Mouse (Mus musculus) neural tube, embryonic 14.5 days (tissue): ENCODE results near the gene Il33. TPM values are rescaled to one million over a fixed set of nuclear protein-coding genes. Genes with fewer than 3 reads are reported as not detected.

Source experiments
- ATAC-seq: fragments of 200-750 bp; cut with Nextera tagmentation; 2 replicates; pipeline ENCODE4 v1.8.0; 2017; ENCODE audit warnings: low read depth, mild to moderate bottlenecking, moderate TSS enrichment, moderate library complexity
- H3K27ac ChIP-seq: fragments of 300-500 bp; sonication (generic); 2 replicates; pipeline ENCODE4 v1.5.1; 2014; ENCODE audit warnings: low read depth, mild to moderate bottlenecking, control low read depth, low read length, moderate library complexity, mixed read lengths
- H3K27me3 ChIP-seq: fragments of 300-500 bp; sonication (generic); 2 replicates; pipeline ENCODE4 v1.6.1; 2014; ENCODE audit warnings: low read length; ENCODE audit not compliant: control insufficient read depth, insufficient read depth
- H3K36me3 ChIP-seq: fragments of 300-500 bp; sonication (generic); 2 replicates; pipeline ENCODE4 v1.6.1; 2014; ENCODE audit warnings: low read length, mixed read lengths; ENCODE audit not compliant: control insufficient read depth, insufficient read depth
- H3K4me1 ChIP-seq: fragments of 300-500 bp; sonication (generic); 2 replicates; pipeline ENCODE4 v1.6.1; 2014; ENCODE audit warnings: low read length; ENCODE audit not compliant: control insufficient read depth, insufficient read depth
- H3K4me2 ChIP-seq: fragments of 300-500 bp; sonication (generic); 2 replicates; pipeline ENCODE4 v1.6.1; 2014; ENCODE audit warnings: mild to moderate bottlenecking, low read depth, low read length, control low read depth
- H3K4me3 ChIP-seq: fragments of 300-500 bp; sonication (generic); 2 replicates; pipeline ENCODE4 v1.5.1; 2014; ENCODE audit warnings: low read depth, low read length, control low read depth, mixed read lengths
- H3K9ac ChIP-seq: fragments of 300-500 bp; sonication (generic); replicated peaks from 2 replicates; pipeline ENCODE4 v1.6.1; 2014; ENCODE audit warnings: low read depth, mild to moderate bottlenecking, control low read depth, low read length, mixed read lengths
- H3K9me3 ChIP-seq: fragments of 300-500 bp; sonication (generic); 2 replicates; pipeline ENCODE4 v1.6.1; 2016; ENCODE audit warnings: low read length; ENCODE audit not compliant: control insufficient read depth
- WGBS: fragments of 180-500 bp; shearing (Covaris S2); extraction: QIAGEN DNeasy Blood & Tissue Kit; methylation state at CpG from one replicate; pipeline ENCODE4 v1.1.7; 2014; 5-methylcytosine and 5-hydroxymethylcytosine counted together
- polyA plus RNA-seq: library from polyadenylated mRNA; unstranded; fragments of >200 nt; fragmentation: Nextera tagmentation; extraction: Ambion mirVana; gene quantifications from 2 replicates; pipeline ENCODE4 v1.2.1, GENCODE M21; 2014

The Il33 gene
- polyA plus RNA-seq, 1 experiment from 2014 or later: 0.74 TPM

GRCm38 (mm10) chr19:29963598-29964092 is 38.7 kb downstream of the Il33 start:
- Histone ChIP-seq H3K4me3 (no peak overlapping the region), H3K27ac (no peak overlapping the region), H3K4me2 (no peak overlapping the region), H3K4me1 (no peaks in the 10 kb centered on the region), H3K9ac (no peak overlapping the region), H3K27me3 (no peaks in the 10 kb centered on the region), H3K36me3 (no peaks in the 10 kb centered on the region), H3K9me3 (no peaks in the 10 kb centered on the region)
- 95% methylated on average over 2 of the region's 2 CpGs for WGBS
- no peak for ATAC-seq

GRCm38 (mm10) chr19:29967960-29968359 is 43.0 kb downstream of the Il33 start:
- WGBS: 91% methylated on average over 3 of the region's 3 CpGs

GRCm38 (mm10) chr19:29973396-29973795 is 48.5 kb downstream of the Il33 start:
- H3K36me3 ChIP-seq: no peaks in the 10 kb centered on the region
- H3K27ac ChIP-seq: no peak overlapping the region
- whole genome bisulfite sequencing: 80% methylated on average over 5 of the region's 5 CpGs
- H3K4me1 ChIP-seq: no peaks in the 10 kb centered on the region
- no peaks in the 10 kb centered on the region for H3K9me3 ChIP-seq
- H3K4me3 ChIP-seq: no peak overlapping the region
- no peaks in the 10 kb centered on the region for H3K27me3 ChIP-seq
- no peak for ATAC-seq
- no peak overlapping the region for H3K4me2 ChIP-seq
- H3K9ac ChIP-seq: no peak overlapping the region

More at GRCm38 (mm10) chr19:29967960-29968359, 43.0 kb downstream of the Il33 start:
- no peak overlapping the region for H3K9ac ChIP-seq
- no peak overlapping the region for H3K27ac ChIP-seq
- ATAC-seq: no peak
- H3K27me3 ChIP-seq: no peaks in the 10 kb centered on the region
- no peaks in the 10 kb centered on the region for H3K4me1 ChIP-seq
- H3K36me3 ChIP-seq: no peaks in the 10 kb centered on the region
- no peaks in the 10 kb centered on the region for H3K9me3 ChIP-seq
- no peak overlapping the region for H3K4me2 ChIP-seq
- H3K4me3 ChIP-seq: no peak overlapping the region

GRCm38 (mm10) chr19:29978847-29979246 is 53.9 kb downstream of the Il33 start:
- H3K4me1 ChIP-seq: no peaks in the 10 kb centered on the region
- H3K27ac ChIP-seq: no peak overlapping the region
- H3K27me3 ChIP-seq: no peaks in the 10 kb centered on the region
- no peak overlapping the region for H3K9ac ChIP-seq
- H3K36me3 ChIP-seq: no peaks in the 10 kb centered on the region
- H3K9me3 ChIP-seq: no peaks in the 10 kb centered on the region
- no peak overlapping the region for H3K4me3 ChIP-seq
- ATAC-seq: peak; percentile 61; the same call in 1 of the 2 replicates
- H3K4me2 ChIP-seq: no peak overlapping the region
- WGBS: 66% methylated on average over 2 of the region's 2 CpGs

- no peak overlapping the region for H3K9ac ChIP-seq
- no peak overlapping the region for H3K4me2 ChIP-seq
- H3K27me3 ChIP-seq: no peaks in the 10 kb centered on the region
- 80% methylated on average over 8 of the region's 8 CpGs for WGBS
- H3K9me3 ChIP-seq: no peaks in the 10 kb centered on the region
- no peaks in the 10 kb centered on the region for H3K4me1 ChIP-seq
- no peak overlapping the region for H3K27ac ChIP-seq
- H3K36me3 ChIP-seq: no peaks in the 10 kb centered on the region
- ATAC-seq: no peak
- no peak overlapping the region for H3K4me3 ChIP-seq
Measured at GRCm38 (mm10) chr19:29979452-29980089, 54.7 kb downstream of the Il33 start.

GRCm38 (mm10) chr19:29984208-29985005 is 59.5 kb downstream of the Il33 start:
- Histone ChIP-seq H3K36me3 (no peaks in the 10 kb centered on the region), H3K27me3 (no peaks in the 10 kb centered on the region), H3K9ac (no peak overlapping the region), H3K4me2 (no peak overlapping the region), H3K9me3 (no peaks in the 10 kb centered on the region), H3K4me3 (no peak overlapping the region), H3K4me1 (no peaks in the 10 kb centered on the region), H3K27ac (no peak overlapping the region)
- no peak for ATAC-seq
- 82% methylated on average over 16 of the region's 16 CpGs for WGBS

GRCm38 (mm10) chr19:29986464-29987091 is 61.7 kb downstream of the Il33 start:
- Histone ChIP-seq H3K4me3 (no peak overlapping the region), H3K27ac (no peak overlapping the region), H3K36me3 (no peaks in the 10 kb centered on the region), H3K9me3 (no peaks in the 10 kb centered on the region), H3K9ac (no peak overlapping the region), H3K4me2 (no peak overlapping the region), H3K27me3 (no peaks in the 10 kb centered on the region), H3K4me1 (no peaks in the 10 kb centered on the region)
- WGBS: 87% methylated on average over 12 of the region's 12 CpGs
- ATAC-seq: no peak

- WGBS: 43% methylated on average over 12 of the region's 12 CpGs
- no peaks in the 10 kb centered on the region for H3K36me3 ChIP-seq
- no peak overlapping the region for H3K4me2 ChIP-seq
- ATAC-seq: peak; percentile 51; the same call in 1 of the 2 replicates
- H3K4me3 ChIP-seq: no peak overlapping the region
- no peak overlapping the region for H3K27ac ChIP-seq
- no peak overlapping the region for H3K9ac ChIP-seq
- H3K9me3 ChIP-seq: no peaks in the 10 kb centered on the region
- no peaks in the 10 kb centered on the region for H3K27me3 ChIP-seq
- 0 out of 2 replicates have a peak, but pooled peaks cover 2% of the 10 kb centered on the region for H3K4me1 ChIP-seq
Measured at GRCm38 (mm10) chr19:30000406-30001365, 75.8 kb downstream of the Il33 start.
